Mouse (Mus musculus) midbrain, embryonic 14.5 days (tissue): ENCODE results near the gene Ovol2. TPM values are rescaled to one million over a fixed set of nuclear protein-coding genes. Genes with fewer than 3 reads are reported as not detected.

Experiments
- ATAC-seq: fragments of 200-750 bp; cut with Nextera tagmentation; 2 replicates; pipeline ENCODE4 v1.8.0; 2017; ENCODE audit warnings: moderate number of reproducible peaks, moderate library complexity; ENCODE audit not compliant: low FRiP score, low TSS enrichment
- DNase-seq: peaks from one replicate; pipeline ENCODE4 v3.0.0-alpha.2; 2015
- H3K27ac ChIP-seq: fragments of 300-500 bp; sonication (generic); replicated peaks from 2 replicates; pipeline ENCODE4 v1.5.1; 2014; ENCODE audit warnings: mild to moderate bottlenecking, low read depth, low read length, moderate library complexity
- H3K27me3 ChIP-seq: fragments of 300-500 bp; sonication (generic); 2 replicates; pipeline ENCODE4 v1.6.1; 2014; ENCODE audit warnings: low read length, control low read depth, mixed read lengths; ENCODE audit not compliant: control insufficient read depth, insufficient read depth
- H3K36me3 ChIP-seq: fragments of 300-500 bp; sonication (generic); 2 replicates; pipeline ENCODE4 v1.6.1; 2014; ENCODE audit warnings: low read length, control low read depth; ENCODE audit not compliant: control insufficient read depth, insufficient read depth
- H3K4me1 ChIP-seq: fragments of 300-500 bp; sonication (generic); 2 replicates; pipeline ENCODE4 v1.6.1; 2014; ENCODE audit warnings: mild to moderate bottlenecking, antibody characterized with exemption, low read length, control low read depth; ENCODE audit not compliant: control insufficient read depth, insufficient read depth
- H3K4me2 ChIP-seq: fragments of 300-500 bp; sonication (generic); 2 replicates; pipeline ENCODE4 v1.6.1; 2014; ENCODE audit warnings: mild to moderate bottlenecking, low read length, moderate library complexity
- H3K4me3 ChIP-seq: fragments of 300-500 bp; sonication (generic); replicated peaks from 2 replicates; pipeline ENCODE4 v1.5.1; 2014; ENCODE audit warnings: low read depth, low read length
- H3K9ac ChIP-seq: fragments of 300-500 bp; sonication (generic); replicated peaks from 2 replicates; pipeline ENCODE4 v1.6.1; 2014; ENCODE audit warnings: mild to moderate bottlenecking, low read length, moderate library complexity
- H3K9me3 ChIP-seq: fragments of 300-500 bp; sonication (generic); 2 replicates; pipeline ENCODE4 v1.6.1; 2016; ENCODE audit warnings: low read length, control low read depth, mixed read lengths; ENCODE audit not compliant: control insufficient read depth
- WGBS: fragments of 180-500 bp; shearing (Covaris S2); extraction: QIAGEN DNeasy Blood & Tissue Kit; methylation state at CpG from one replicate; pipeline ENCODE4 v1.1.7; 2014; 5-methylcytosine and 5-hydroxymethylcytosine counted together
- polyA plus RNA-seq: library from polyadenylated mRNA; unstranded; fragments of >200 nt; fragmentation: Nextera tagmentation; extraction: Ambion mirVana; gene quantifications from 2 replicates; pipeline ENCODE4 v1.2.1, GENCODE M21; 2014

The Ovol2 gene
- not detected in 2 replicates for polyA plus RNA-seq

GRCm38 (mm10) chr2:144331401-144332302 lies at the start of gene Ovol2:
Gene Ovol2, minus strand, starts transcription at chr2:144332146.
- under 1% methylated on average over 61 of the region's 62 CpGs for WGBS
- peak within 1 kb of the TSS; percentile 86 for H3K4me2 ChIP-seq
- DNase-seq: peak; percentile 34

GRCm38 (mm10) chr2:144381741-144382140 lies 49.8 kb upstream of the Ovol2 start:
- H3K27ac ChIP-seq: no peak overlapping the region
- 91% methylated on average over 4 of the region's 4 CpGs for WGBS
- H3K9ac ChIP-seq: no peak overlapping the region
- H3K36me3 ChIP-seq: peaks cover 78% of the 10 kb centered on the region
- H3K27me3 ChIP-seq: no peaks in the 10 kb centered on the region
- no peak overlapping the region for H3K4me2 ChIP-seq
- no peaks in the 10 kb centered on the region for H3K4me1 ChIP-seq
- DNase-seq (no peak), ATAC-seq (no peak)
- H3K4me3 ChIP-seq: no peak overlapping the region
- H3K9me3 ChIP-seq: no peaks in the 10 kb centered on the region

More at GRCm38 (mm10) chr2:144331401-144332302, at the start of gene Ovol2:
- Histone ChIP-seq H3K9ac (peak within 1 kb of the TSS; percentile 49; the same call in 1 of the 2 replicates), H3K27me3 (peaks cover 53% of the 10 kb centered on the region), H3K4me3 (peak within 1 kb of the TSS; percentile 44), H3K27ac (no peak within 1 kb of the TSS), H3K9me3 (no peaks in the 10 kb centered on the region), H3K4me1 (peaks cover 22% of the 10 kb centered on the region), H3K36me3 (no peaks in the 10 kb centered on the region)
- ATAC-seq: peak; percentile 41

GRCm38 (mm10) chr2:144381293-144381692 lies 49.3 kb upstream of the Ovol2 start:
- H3K36me3 ChIP-seq: peaks cover 81% of the 10 kb centered on the region
- H3K4me1 ChIP-seq: no peaks in the 10 kb centered on the region
- no peak for DNase-seq
- no peaks in the 10 kb centered on the region for H3K9me3 ChIP-seq
- no peak overlapping the region for H3K4me2 ChIP-seq
- no peak overlapping the region for H3K4me3 ChIP-seq
- WGBS: 89% methylated on average over 3 of the region's 3 CpGs
- ATAC-seq: no peak
- H3K27me3 ChIP-seq: no peaks in the 10 kb centered on the region
- no peak overlapping the region for H3K27ac ChIP-seq
- H3K9ac ChIP-seq: no peak overlapping the region

- Histone ChIP-seq H3K4me1 (peaks cover 4% of the 10 kb centered on the region; the same call in 1 of the 2 replicates), H3K4me2 (no peak overlapping the region), H3K9ac (no peak overlapping the region), H3K4me3 (no peak overlapping the region), H3K36me3 (peaks cover 65% of the 10 kb centered on the region), H3K27me3 (no peaks in the 10 kb centered on the region), H3K27ac (no peak overlapping the region), H3K9me3 (no peaks in the 10 kb centered on the region)
- ATAC-seq: no peak
- DNase-seq: no peak
- WGBS: 95% methylated on average over 10 of the region's 10 CpGs
Observed at GRCm38 (mm10) chr2:144375063-144375703, 43.2 kb upstream of the Ovol2 start.

- DNase-seq: no peak
- no peak overlapping the region for H3K27ac ChIP-seq
- H3K27me3 ChIP-seq: no peaks in the 10 kb centered on the region
- H3K36me3 ChIP-seq: peaks cover 44% of the 10 kb centered on the region
- 95% methylated on average over 9 of the region's 9 CpGs for WGBS
- no peak overlapping the region for H3K4me3 ChIP-seq
- ATAC-seq: no peak
- no peak overlapping the region for H3K9ac ChIP-seq
- H3K9me3 ChIP-seq: no peaks in the 10 kb centered on the region
- H3K4me1 ChIP-seq: peaks cover 9% of the 10 kb centered on the region; the same call in 1 of the 2 replicates
- no peak overlapping the region for H3K4me2 ChIP-seq
Observed at GRCm38 (mm10) chr2:144373063-144373462, 41.1 kb upstream of the Ovol2 start.

GRCm38 (mm10) chr2:144371566-144371965 lies 39.6 kb upstream of the Ovol2 start:
- Histone ChIP-seq H3K36me3 (peaks cover 33% of the 10 kb centered on the region), H3K4me1 (peaks cover 9% of the 10 kb centered on the region; the same call in 1 of the 2 replicates), H3K9ac (no peak overlapping the region), H3K27me3 (no peaks in the 10 kb centered on the region), H3K27ac (no peak overlapping the region), H3K4me3 (no peak overlapping the region), H3K4me2 (no peak overlapping the region), H3K9me3 (no peaks in the 10 kb centered on the region)
- 87% methylated on average over 4 of the region's 4 CpGs for WGBS
- no peak for ATAC-seq
- DNase-seq: no peak

GRCm38 (mm10) chr2:144369511-144369910 lies 37.6 kb upstream of the Ovol2 start:
- DNase-seq: no peak
- peak overlapping the region; percentile 82 for H3K9ac ChIP-seq
- ATAC-seq: no peak
- no peaks in the 10 kb centered on the region for H3K9me3 ChIP-seq
- no peaks in the 10 kb centered on the region for H3K27me3 ChIP-seq
- peak overlapping the region; percentile 93 for H3K4me3 ChIP-seq
- peak overlapping the region; percentile 95 for H3K27ac ChIP-seq
- H3K4me2 ChIP-seq: peak overlapping the region; percentile 62
- under 1% methylated on average over 12 of the region's 12 CpGs for WGBS
- H3K4me1 ChIP-seq: peaks cover 9% of the 10 kb centered on the region; the same call in 1 of the 2 replicates
- H3K36me3 ChIP-seq: peaks cover 15% of the 10 kb centered on the region

GRCm38 (mm10) chr2:144369020-144369421 lies 37.1 kb upstream of the Ovol2 start:
- Histone ChIP-seq H3K4me2 (peak overlapping the region; percentile 62), H3K27ac (peak overlapping the region; percentile 95), H3K9me3 (no peaks in the 10 kb centered on the region), H3K4me1 (peaks cover 9% of the 10 kb centered on the region; the same call in 1 of the 2 replicates), H3K27me3 (no peaks in the 10 kb centered on the region), H3K36me3 (peaks cover 11% of the 10 kb centered on the region), H3K4me3 (peak overlapping the region; percentile 93), H3K9ac (peak overlapping the region; percentile 82)
- ATAC-seq (peak; percentile 91), DNase-seq (peak; percentile 85)
- WGBS: under 1% methylated on average over 39 of the region's 43 CpGs
